Mouse (Mus musculus) embryonic facial prominence, embryonic 14.5 days (tissue): ENCODE results near the gene Sept6. TPM values are rescaled to one million over a fixed set of nuclear protein-coding genes. Genes with fewer than 3 reads are reported as not detected.
A peak's percentile ranks its signal among the peaks of the same experiment; 100 is the strongest.
"Not testable (repeated sequence)": the region's sequence is repeated elsewhere in the genome, so short reads cannot be mapped to it uniquely, and the experiment has no call there.

Source experiments
- ATAC-seq: fragments of 200-750 bp; cut with Nextera tagmentation; 2 replicates; pipeline ENCODE4 v1.8.0; 2017; ENCODE audit warnings: low read depth, moderate number of reproducible peaks, moderate TSS enrichment
- DNase-seq: peaks from one replicate; pipeline ENCODE4 v3.0.0-alpha.2; 2015; ENCODE audit warnings: low spot score
- H3K27ac ChIP-seq: fragments of 300-500 bp; sonication (generic); replicated peaks from 2 replicates; pipeline ENCODE4 v1.5.1; 2014; ENCODE audit warnings: low read depth, mild to moderate bottlenecking, low read length, moderate library complexity
- H3K27me3 ChIP-seq: fragments of 300-500 bp; sonication (generic); replicated peaks from 2 replicates; pipeline ENCODE4 v1.6.1; 2014; ENCODE audit warnings: low read length; ENCODE audit not compliant: control insufficient read depth, insufficient read depth
- H3K36me3 ChIP-seq: fragments of 300-500 bp; sonication (generic); 2 replicates; pipeline ENCODE4 v1.6.1; 2014; ENCODE audit warnings: low read length, mixed read lengths; ENCODE audit not compliant: control insufficient read depth, insufficient read depth
- H3K4me1 ChIP-seq: fragments of 300-500 bp; sonication (generic); 2 replicates; pipeline ENCODE4 v1.6.1; 2014; ENCODE audit warnings: antibody characterized with exemption, low read length; ENCODE audit not compliant: control insufficient read depth, insufficient read depth
- H3K4me2 ChIP-seq: fragments of 300-500 bp; sonication (generic); 2 replicates; pipeline ENCODE4 v1.6.1; 2014; ENCODE audit warnings: low read depth, mild to moderate bottlenecking, low read length, moderate library complexity, mixed read lengths
- H3K4me3 ChIP-seq: fragments of 300-500 bp; sonication (generic); 2 replicates; pipeline ENCODE4 v1.5.1; 2014; ENCODE audit warnings: low read depth, mild to moderate bottlenecking, low read length
- H3K9ac ChIP-seq: fragments of 300-500 bp; sonication (generic); 2 replicates; pipeline ENCODE4 v1.6.1; 2014; ENCODE audit warnings: low read depth, mild to moderate bottlenecking, low read length, moderate library complexity, mixed read lengths
- H3K9me3 ChIP-seq: fragments of 300-500 bp; sonication (generic); 2 replicates; pipeline ENCODE4 v1.6.1; 2016; ENCODE audit warnings: low read length; ENCODE audit not compliant: control insufficient read depth
- WGBS: fragments of 180-500 bp; shearing (Covaris S2); extraction: QIAGEN DNeasy Blood & Tissue Kit; methylation state at CpG from one replicate; pipeline ENCODE4 v1.1.7; 2014; 5-methylcytosine and 5-hydroxymethylcytosine counted together
- polyA plus RNA-seq: library from polyadenylated mRNA; unstranded; fragments of >200 nt; fragmentation: Nextera tagmentation; extraction: Ambion mirVana; gene quantifications from 2 replicates; pipeline ENCODE4 v1.2.1, GENCODE M21; 2014

Gene Sept6
- polyA plus RNA-seq, 1 experiment from 2014 or later: 30.5 TPM

- H3K27ac ChIP-seq: peak within 1 kb of the TSS; percentile 70
- WGBS: 22% methylated on average over 23 of the region's 47 CpGs
- H3K27me3 ChIP-seq: no peaks in the 10 kb centered on the region
- no peaks in the 10 kb centered on the region for H3K36me3 ChIP-seq
- DNase-seq: peak; percentile 16
- H3K4me2 ChIP-seq: peak within 1 kb of the TSS; percentile 67
- no peaks in the 10 kb centered on the region for H3K9me3 ChIP-seq
- ATAC-seq: peak; percentile 75
- H3K4me3 ChIP-seq: peak within 1 kb of the TSS; percentile 51
- no peaks in the 10 kb centered on the region for H3K4me1 ChIP-seq
- H3K9ac ChIP-seq: peak within 1 kb of the TSS; percentile 73
Observed at GRCm38 (mm10) chrX:36902321-36903114, 89.1 kb downstream of the Sept6 start, which contains the start of gene Nkrf. Gene Nkrf (minus strand): TSS chrX:36902899.

GRCm38 (mm10) chrX:36901655-36902054 is 89.9 kb downstream of the Sept6 start:
- 41% methylated on average over 3 of the region's 3 CpGs for WGBS
- no peak for ATAC-seq
- DNase-seq: no peak
- H3K4me1 ChIP-seq: no peaks in the 10 kb centered on the region
- H3K36me3 ChIP-seq: no peaks in the 10 kb centered on the region
- no peaks in the 10 kb centered on the region for H3K27me3 ChIP-seq
- H3K27ac ChIP-seq: no peak overlapping the region
- peak overlapping the region; percentile 51 for H3K4me3 ChIP-seq
- H3K9ac ChIP-seq: peak overlapping the region; percentile 73; the same call in 1 of the 2 replicates
- H3K9me3 ChIP-seq: no peaks in the 10 kb centered on the region
- H3K4me2 ChIP-seq: peak overlapping the region; percentile 67

DNA sequence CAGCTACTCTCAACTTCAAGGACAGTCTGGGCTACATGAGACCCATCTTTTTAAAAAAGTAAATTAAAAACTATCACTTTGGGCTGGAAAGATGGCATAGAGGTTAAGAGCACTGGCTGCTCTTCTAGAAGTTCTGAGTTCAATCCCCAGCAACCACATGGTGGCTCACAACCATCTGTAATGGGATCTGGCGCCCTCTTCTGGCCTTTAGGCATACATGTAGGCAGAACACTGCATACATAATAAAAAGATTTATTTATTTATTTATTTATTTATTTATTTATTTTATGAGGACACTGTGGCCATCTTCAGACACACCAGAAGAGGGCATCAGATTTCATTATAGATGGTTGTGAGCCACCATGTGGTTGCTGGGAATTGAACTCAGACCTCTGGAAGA is 92.7 kb downstream of the Sept6 start:
- H3K27me3 ChIP-seq, H3K9ac ChIP-seq, H3K4me2 ChIP-seq, H3K27ac ChIP-seq, ATAC-seq, H3K4me3 ChIP-seq, H3K36me3 ChIP-seq, H3K9me3 ChIP-seq, H3K4me1 ChIP-seq, DNase-seq: not testable (repeated sequence)
- WGBS: 33% methylated on average over 1 of the region's 1 CpGs

DNA sequence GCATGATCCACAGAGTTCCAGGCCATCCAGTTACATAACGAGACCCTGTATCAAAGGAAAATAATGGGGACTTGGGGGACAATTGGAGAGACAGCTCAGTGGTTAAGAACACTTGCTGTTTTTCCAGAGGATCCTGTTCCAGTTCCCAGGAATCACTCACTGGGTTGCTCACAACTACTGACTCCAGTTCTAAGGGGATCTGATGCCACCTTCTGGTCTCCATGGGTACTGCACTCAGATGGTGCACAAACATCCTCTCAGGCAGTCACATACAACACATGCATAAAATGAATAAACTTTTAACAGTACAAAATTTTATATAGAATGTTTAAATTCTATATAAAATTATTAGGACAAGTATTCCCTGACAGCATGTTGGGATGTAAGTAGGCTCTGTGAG is 106.9 kb downstream of the Sept6 start:
- peaks cover 14% of the 10 kb centered on the region for H3K36me3 ChIP-seq
- no peak overlapping the region for H3K9ac ChIP-seq
- no peaks in the 10 kb centered on the region for H3K27me3 ChIP-seq
- H3K4me1 ChIP-seq: no peaks in the 10 kb centered on the region
- H3K4me3 ChIP-seq: no peak overlapping the region
- no peak overlapping the region for H3K27ac ChIP-seq
- H3K9me3 ChIP-seq: no peaks in the 10 kb centered on the region
- 95% methylated on average over 1 of the region's 1 CpGs for WGBS
- DNase-seq: no peak
- H3K4me2 ChIP-seq: no peak overlapping the region
- ATAC-seq: no peak

GRCm38 (mm10) chrX:36874704-36875128 is 116.9 kb downstream of the Sept6 start:
- H3K9ac ChIP-seq: peak overlapping the region; percentile 80
- DNase-seq: no peak
- H3K27me3 ChIP-seq: no peaks in the 10 kb centered on the region; the same call in 1 of the 2 replicates
- H3K4me3 ChIP-seq: peak overlapping the region; percentile 62
- 0 out of 2 replicates have a peak, but pooled peaks cover 6% of the 10 kb centered on the region for H3K36me3 ChIP-seq
- WGBS: 21% methylated on average over 13 of the region's 36 CpGs
- ATAC-seq: peak; percentile 58
- peak overlapping the region; percentile 55 for H3K4me2 ChIP-seq
- H3K27ac ChIP-seq: peak overlapping the region; percentile 79
- no peaks in the 10 kb centered on the region for H3K4me1 ChIP-seq
- no peaks in the 10 kb centered on the region for H3K9me3 ChIP-seq

- Histone ChIP-seq H3K4me3 (peak overlapping the region; percentile 62), H3K9ac (peak overlapping the region; percentile 80), H3K4me2 (peak overlapping the region; percentile 55), H3K27ac (peak overlapping the region; percentile 79), H3K27me3 (no peaks in the 10 kb centered on the region; the same call in 1 of the 2 replicates), H3K9me3 (no peaks in the 10 kb centered on the region), H3K36me3 (0 out of 2 replicates have a peak, but pooled peaks cover 6% of the 10 kb centered on the region), H3K4me1 (no peaks in the 10 kb centered on the region)
- WGBS: 19% methylated on average over 9 of the region's 57 CpGs
- peak; percentile 98 for ATAC-seq
- DNase-seq: peak; percentile 90
Observed at GRCm38 (mm10) chrX:36874178-36874696, 117.4 kb downstream of the Sept6 start.

- Histone ChIP-seq H3K36me3 (0 out of 2 replicates have a peak, but pooled peaks cover 6% of the 10 kb centered on the region), H3K9me3 (no peaks in the 10 kb centered on the region), H3K4me2 (peak within 1 kb of the TSS; percentile 55), H3K27me3 (no peaks in the 10 kb centered on the region; the same call in 1 of the 2 replicates), H3K27ac (peak within 1 kb of the TSS; percentile 79), H3K9ac (peak within 1 kb of the TSS; percentile 80), H3K4me3 (peak within 1 kb of the TSS; percentile 62), H3K4me1 (no peaks in the 10 kb centered on the region)
- WGBS: 24% methylated on average over 8 of the region's 8 CpGs
- DNase-seq (no peak), ATAC-seq (0 out of 2 replicates have a peak, but pooled peaks have one; percentile 4)
Observed at GRCm38 (mm10) chrX:36873765-36874164, 117.8 kb downstream of the Sept6 start, which contains the start of the genes Ube2a and C330007P06Rik. Gene Ube2a (plus strand): TSS chrX:36873900. Gene C330007P06Rik (minus strand): TSS chrX:36874111.

DNA sequence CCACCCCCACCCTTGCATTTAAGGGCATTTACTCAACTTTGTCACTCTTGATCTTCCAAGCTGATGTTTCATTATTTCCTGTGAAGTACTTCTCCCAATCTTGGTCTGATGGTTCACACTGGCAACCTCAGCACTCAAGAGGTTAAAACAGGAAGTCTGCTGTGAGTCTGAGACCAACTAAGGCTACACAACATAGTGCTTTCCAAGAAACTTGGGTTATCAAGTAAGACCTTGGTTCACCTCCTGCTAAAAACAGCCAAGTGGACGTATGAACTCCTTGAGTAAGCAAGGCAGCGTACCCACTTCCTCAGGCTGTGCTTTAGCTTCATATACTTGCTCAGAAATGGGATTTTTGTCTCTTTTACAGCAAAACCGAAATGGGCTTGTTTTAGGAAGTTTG is 121.2 kb downstream of the Sept6 start:
- no peak overlapping the region for H3K9ac ChIP-seq
- no peak for DNase-seq
- no peak overlapping the region for H3K4me3 ChIP-seq
- no peaks in the 10 kb centered on the region for H3K4me1 ChIP-seq
- H3K36me3 ChIP-seq: no peaks in the 10 kb centered on the region
- H3K27ac ChIP-seq: no peak overlapping the region
- WGBS: 63% methylated on average over 3 of the region's 3 CpGs
- no peak overlapping the region for H3K4me2 ChIP-seq
- no peak for ATAC-seq
- H3K27me3 ChIP-seq: no peaks in the 10 kb centered on the region; the same call in 1 of the 2 replicates
- H3K9me3 ChIP-seq: no peaks in the 10 kb centered on the region
